Mouse (Mus musculus): ENCODE measurements around the gene Phf10.
"Not testable (repeated sequence)": the region's sequence is repeated elsewhere in the genome, so short reads cannot be mapped to it uniquely, and the experiment has no call there.

The Phf10 gene

DNA sequence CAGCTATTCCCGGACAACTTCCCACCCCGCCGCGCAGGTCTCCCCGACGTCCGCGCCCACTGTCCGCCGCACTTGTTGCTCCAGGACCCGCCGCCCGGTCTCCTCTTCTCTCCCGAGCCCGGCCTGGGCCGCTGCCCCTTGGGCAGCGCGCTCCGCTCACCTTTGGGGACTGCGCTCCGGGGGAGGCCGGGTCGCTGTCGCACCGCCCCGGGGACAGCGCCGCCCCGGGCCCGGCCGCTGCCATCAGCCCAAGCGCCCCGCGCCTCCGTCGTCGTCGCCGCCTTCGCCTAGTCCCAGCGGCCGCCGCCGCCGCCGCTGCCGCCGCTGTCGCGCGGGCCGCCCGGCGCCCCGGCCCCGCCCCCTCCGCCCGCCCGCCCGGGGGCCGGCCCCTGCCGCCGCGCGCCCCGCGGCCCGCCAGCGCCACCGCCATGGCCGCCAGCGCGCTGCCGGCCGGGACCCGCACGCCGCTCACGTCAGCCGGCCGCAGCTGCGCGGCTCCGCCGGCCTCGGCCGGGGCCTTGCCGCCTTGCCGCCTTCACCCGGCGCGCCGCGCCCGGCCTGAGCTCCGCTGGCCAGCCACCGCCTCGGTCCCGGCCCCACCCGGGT, at the start of gene Phf10:
Gene Phf10, minus strand, starts transcription at position 323 of the 606 bp plus-strand sequence.
- peak; percentile 50 for DNase-seq

DNA sequence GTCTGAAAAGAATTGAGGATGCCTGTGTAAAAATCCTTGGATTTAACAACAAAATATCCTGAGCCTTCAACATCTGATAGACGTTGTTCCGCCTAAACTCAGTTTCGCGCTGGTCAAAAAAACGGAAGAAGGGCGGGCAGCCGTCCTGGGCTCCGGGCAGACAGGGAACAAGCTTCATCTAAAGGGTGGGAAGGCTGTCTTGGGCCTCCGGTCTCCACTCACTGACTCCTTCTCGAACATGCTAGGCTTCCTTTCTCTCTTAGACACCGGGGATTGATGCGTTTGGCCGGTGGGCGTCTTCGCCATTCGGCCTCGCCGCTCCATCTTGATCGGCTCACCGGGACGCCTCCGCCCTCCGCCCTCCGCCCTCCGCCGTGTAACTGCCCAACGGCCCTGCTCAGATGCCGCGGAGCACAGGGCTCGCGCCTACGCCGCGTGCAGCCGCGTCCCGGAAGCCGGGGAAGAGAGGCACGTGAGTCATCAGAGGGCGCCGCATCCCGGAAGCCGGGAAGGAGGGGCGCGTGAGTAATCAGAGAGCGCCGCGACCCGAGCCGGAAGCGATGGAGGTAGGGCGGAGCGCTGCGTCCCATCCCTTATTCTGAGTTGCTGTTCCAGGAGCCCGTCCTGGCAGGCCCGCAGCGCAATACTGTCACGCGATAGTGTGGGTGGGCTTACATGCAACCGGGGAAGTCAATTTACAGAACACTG, 48.8 kb upstream of the Phf10 start, which contains the start of gene Gm3435:
Gene Gm3435, plus strand, starts transcription at position 471 of the 708 bp plus-strand sequence.
- not testable (repeated sequence) for DNase-seq

- DNase-seq = not testable (repeated sequence)
Measured at GRCm38 (mm10) chr17:15009088-15009487, 48.0 kb upstream of the Phf10 start.

- DNase-seq = not testable (repeated sequence)
Measured at GRCm38 (mm10) chr17:15000047-15000446, 39.0 kb upstream of the Phf10 start.

GRCm38 (mm10) chr17:14994140-14994539, 33.1 kb upstream of the Phf10 start:
- DNase-seq = not testable (repeated sequence)

DNA sequence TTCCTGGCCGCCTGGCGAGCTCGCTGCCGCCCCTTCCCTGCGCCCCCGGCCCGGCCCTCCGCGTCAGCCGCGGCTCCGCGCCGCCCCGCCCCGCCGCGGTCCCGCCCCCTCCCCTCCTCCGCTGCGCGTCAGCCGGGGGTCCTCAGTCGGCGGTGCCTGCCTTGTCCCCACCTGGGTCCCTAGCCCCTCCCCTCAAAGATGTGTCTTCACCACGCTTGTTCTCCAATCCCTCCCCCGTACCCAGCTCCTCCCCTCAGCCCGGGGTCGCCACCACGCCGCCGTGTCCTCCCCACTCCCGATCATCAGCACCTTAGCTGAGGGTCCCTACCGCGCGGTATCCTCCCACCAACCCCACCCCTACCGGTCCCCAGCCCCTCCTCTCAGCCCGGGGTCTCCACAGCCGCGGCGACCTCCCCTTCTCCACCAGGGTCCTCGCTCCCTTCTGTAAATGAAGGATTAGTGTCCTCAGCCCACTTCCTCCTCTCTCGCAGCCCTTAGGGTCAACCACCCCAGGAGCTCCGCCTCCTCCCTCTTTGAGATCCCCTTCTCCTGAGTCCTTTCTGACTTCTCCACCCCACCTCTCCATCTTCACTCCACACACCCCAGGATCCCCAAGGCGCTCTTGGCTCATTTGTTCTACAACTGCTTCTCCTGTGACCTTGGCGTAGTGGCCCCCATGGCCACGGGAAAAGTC, 32.2 kb upstream of the Phf10 start:
- DNase-seq = not testable (repeated sequence)

- DNase-seq = not testable (repeated sequence)
Measured at GRCm38 (mm10) chr17:14992522-14993138, 31.6 kb upstream of the Phf10 start.

GRCm38 (mm10) chr17:14990116-14990702, 29.1 kb upstream of the Phf10 start:
- not testable (repeated sequence) for DNase-seq

DNA sequence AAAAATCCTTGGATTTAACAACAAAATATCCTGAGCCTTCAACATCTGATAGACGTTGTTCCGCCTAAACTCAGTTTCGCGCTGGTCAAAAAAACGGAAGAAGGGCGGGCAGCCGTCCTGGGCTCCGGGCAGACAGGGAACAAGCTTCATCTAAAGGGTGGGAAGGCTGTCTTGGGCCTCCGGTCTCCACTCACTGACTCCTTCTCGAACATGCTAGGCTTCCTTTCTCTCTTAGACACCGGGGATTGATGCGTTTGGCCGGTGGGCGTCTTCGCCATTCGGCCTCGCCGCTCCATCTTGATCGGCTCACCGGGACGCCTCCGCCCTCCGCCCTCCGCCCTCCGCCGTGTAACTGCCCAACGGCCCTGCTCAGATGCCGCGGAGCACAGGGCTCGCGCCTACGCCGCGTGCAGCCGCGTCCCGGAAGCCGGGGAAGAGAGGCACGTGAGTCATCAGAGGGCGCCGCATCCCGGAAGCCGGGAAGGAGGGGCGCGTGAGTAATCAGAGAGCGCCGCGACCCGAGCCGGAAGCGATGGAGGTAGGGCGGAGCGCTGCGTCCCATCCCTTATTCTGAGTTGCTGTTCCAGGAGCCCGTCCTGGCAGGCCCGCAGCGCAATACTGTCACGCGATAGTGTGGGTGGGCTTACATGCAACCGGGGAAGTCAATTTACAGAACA, 17.4 kb upstream of the Phf10 start, which contains the start of the genes 9030025P20Rik and Gm3417:
Gene 9030025P20Rik, plus strand, starts transcription at position 107 of the 677 bp plus-strand sequence.
Gene Gm3417, minus strand, starts transcription at position 429 of the 677 bp plus-strand sequence.
- DNase-seq = not testable (repeated sequence)

- peak; percentile 20 for DNase-seq
Measured at GRCm38 (mm10) chr17:14977718-14978361, 16.8 kb upstream of the Phf10 start.

DNA sequence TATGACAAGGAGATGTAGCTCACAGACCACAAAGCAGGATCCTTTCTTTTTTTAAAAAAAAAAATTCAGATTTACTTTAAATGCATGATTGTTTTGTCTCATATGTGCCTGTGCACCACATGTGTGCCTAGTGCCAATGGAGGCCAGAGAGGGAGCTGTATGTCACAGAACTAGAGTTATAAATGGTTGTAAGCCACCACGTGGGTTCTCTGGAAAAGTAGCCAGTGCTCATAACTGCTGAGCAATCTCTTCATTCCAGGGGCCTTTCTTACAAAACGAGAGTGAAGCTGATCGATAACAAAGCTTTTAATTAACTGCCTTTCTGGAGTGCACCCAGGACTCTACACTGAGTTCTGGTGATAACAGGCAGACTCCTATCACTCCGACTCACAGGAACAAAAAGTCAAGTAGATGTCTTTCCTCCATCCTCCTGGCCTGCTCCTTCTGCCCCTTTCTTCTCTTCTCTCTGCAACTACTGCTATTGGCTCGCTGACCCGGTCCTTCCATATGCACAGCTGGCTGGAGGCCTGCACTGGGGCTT, 7.4 kb upstream of the Phf10 start:
- not testable (repeated sequence) for DNase-seq

DNA sequence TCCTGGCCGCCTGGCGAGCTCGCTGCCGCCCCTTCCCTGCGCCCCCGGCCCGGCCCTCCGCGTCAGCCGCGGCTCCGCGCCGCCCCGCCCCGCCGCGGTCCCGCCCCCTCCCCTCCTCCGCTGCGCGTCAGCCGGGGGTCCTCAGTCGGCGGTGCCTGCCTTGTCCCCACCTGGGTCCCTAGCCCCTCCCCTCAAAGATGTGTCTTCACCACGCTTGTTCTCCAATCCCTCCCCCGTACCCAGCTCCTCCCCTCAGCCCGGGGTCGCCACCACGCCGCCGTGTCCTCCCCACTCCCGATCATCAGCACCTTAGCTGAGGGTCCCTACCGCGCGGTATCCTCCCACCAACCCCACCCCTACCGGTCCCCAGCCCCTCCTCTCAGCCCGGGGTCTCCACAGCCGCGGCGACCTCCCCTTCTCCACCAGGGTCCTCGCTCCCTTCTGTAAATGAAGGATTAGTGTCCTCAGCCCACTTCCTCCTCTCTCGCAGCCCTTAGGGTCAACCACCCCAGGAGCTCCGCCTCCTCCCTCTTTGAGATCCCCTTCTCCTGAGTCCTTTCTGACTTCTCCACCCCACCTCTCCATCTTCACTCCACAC, 583 bp upstream of the Phf10 start:
- DNase-seq = not testable (repeated sequence)

DNA sequence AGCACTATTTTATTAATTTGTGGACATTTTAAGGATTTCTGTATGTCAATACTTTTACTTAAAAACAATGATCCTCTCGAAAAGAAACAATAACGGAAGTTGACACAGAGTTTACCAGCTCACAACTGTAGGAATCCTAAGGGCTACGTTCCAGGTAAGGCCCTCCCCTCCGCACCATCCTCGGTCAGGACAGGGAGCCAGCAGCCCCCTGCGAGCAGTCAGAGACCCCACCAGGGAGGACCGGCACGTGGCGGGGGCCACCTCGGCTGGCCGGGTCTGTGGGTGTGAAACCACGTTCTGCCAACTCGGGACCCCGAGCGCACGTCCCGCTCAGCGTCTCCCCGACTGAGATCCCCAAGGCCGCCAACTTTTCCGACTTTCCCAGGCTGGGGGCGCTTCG, 553 bp downstream of the Phf10 start:
- DNase-seq = peak; percentile 46

- DNase-seq = no peak
Measured at GRCm38 (mm10) chr17:14959979-14960378, 1.1 kb downstream of the Phf10 start.

GRCm38 (mm10) chr17:14958686-14959327, 2.3 kb downstream of the Phf10 start:
- no peak for DNase-seq

DNA sequence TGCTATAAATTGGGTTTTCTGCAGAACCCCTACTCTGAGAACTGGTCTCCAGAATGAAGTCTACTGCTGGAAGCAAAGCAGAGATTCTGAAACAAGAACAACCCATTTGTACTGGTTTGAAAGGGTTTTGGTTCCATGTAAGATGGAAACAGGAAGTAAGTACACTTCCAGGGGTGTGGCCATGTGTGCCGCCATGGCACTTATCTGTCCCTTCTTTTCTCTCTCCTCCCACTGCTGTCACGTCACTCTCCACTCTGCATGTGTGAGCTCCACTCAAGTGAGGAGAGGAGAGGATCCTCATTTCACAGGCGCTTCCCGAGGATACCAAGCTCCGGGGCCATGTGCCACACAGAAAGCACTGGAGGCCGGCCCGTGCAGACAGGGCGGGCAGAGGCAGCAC, 7.6 kb downstream of the Phf10 start:
- no peak for DNase-seq

DNA sequence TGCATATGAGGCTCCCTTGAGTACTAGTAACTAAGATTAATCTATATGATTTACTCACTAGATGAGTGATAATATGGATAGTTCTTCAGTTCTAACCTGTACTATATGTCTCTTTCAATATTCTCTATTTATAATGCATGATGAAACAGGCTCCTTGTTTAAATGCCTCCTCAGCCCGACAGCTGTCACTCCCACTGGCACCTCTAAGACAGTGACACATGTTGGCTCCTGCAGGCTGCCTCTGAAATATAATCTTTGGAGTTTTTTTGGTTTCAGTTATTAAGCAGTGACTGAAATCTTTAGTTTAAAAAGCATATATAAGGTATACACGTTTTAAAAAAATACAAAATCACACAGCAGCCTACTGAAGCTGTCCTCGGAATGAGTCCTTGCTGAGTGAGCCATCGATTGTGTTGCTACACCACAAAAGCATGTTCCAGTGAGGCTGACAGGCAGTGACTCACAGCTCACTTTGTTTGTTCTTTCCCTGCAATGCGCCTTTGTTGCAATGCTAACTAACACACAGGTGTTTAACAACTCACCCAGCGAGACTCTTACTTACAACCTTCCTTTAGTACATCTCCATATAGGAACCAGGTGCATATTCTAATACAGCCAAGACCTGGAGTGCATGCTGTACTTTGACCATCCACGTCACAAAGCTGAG, 11.8 kb downstream of the Phf10 start:
- no peak for DNase-seq

DNA sequence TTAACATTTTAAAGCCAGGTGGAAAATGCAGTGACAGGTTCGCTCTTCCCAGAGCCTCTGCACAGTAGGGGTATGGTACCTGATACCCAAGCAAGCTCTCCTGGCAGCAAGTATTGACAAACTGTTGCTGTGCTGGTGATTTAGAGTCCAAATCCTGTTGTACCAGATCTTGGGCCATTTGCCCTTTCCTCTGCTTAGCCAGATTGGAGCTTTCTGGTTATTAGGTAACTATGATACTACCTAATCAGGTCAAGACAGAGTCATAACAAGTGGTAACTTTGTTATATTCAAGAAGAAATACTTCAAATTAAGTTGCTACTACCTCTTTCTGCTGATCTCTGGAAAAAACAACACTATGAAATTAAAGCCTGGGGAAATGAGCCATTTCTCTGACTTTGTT, 16.5 kb downstream of the Phf10 start:
- DNase-seq = no peak

GRCm38 (mm10) chr17:14943729-14944059, 17.4 kb downstream of the Phf10 start:
- no peak for DNase-seq
